Mouse (Mus musculus) liver, postnatal 0 days (tissue): Measurements from ENCODE around the gene Atp10b. TPM values are rescaled to one million over a fixed set of nuclear protein-coding genes. Genes with fewer than 3 reads are reported as not detected.

Experiments used
- ATAC-seq: fragments of 200-750 bp; cut with Nextera tagmentation; 2 replicates; pipeline ENCODE4 v1.8.0; 2017; ENCODE audit warnings: mild to moderate bottlenecking, moderate library complexity
- DNase-seq: peaks from one replicate; pipeline ENCODE4 v3.0.0-alpha.2; 2016
- H3K27ac ChIP-seq: fragments of 300-500 bp; sonication (generic); 2 replicates; pipeline ENCODE4 v1.5.1; 2014; ENCODE audit warnings: antibody characterized with exemption, moderate library complexity, mild to moderate bottlenecking, low read depth
- H3K27me3 ChIP-seq: fragments of 300-500 bp; sonication (generic); 2 replicates; pipeline ENCODE4 v1.6.1; 2014; ENCODE audit warnings: low read length, control low read depth, mixed read lengths; ENCODE audit not compliant: insufficient read depth
- H3K36me3 ChIP-seq: fragments of 300-500 bp; sonication (generic); replicated peaks from 2 replicates; pipeline ENCODE4 v1.6.1; 2014; ENCODE audit warnings: mild to moderate bottlenecking, control low read depth, low read length, moderate library complexity, mixed read lengths; ENCODE audit not compliant: insufficient read depth
- H3K4me1 ChIP-seq: fragments of 300-500 bp; sonication (generic); 2 replicates; pipeline ENCODE4 v1.6.1; 2014; ENCODE audit warnings: antibody characterized with exemption, mild to moderate bottlenecking, control low read depth; ENCODE audit not compliant: insufficient read depth
- H3K4me2 ChIP-seq: fragments of 300-500 bp; sonication (generic); 2 replicates; pipeline ENCODE4 v1.6.1; 2014; ENCODE audit warnings: low read depth, mild to moderate bottlenecking, low read length, moderate library complexity, mixed read lengths
- H3K4me3 ChIP-seq: fragments of 300-500 bp; sonication (generic); 2 replicates; pipeline ENCODE4 v1.5.1; 2014; ENCODE audit warnings: low read depth, low read length
- H3K9ac ChIP-seq: fragments of 300-500 bp; sonication (generic); replicated peaks from 2 replicates; pipeline ENCODE4 v1.6.1; 2014; ENCODE audit warnings: mild to moderate bottlenecking, moderate library complexity
- H3K9me3 ChIP-seq: fragments of 300-500 bp; sonication (generic); 2 replicates; pipeline ENCODE4 v1.6.1; 2016; ENCODE audit warnings: mild to moderate bottlenecking, control low read depth, low read length, mixed read lengths
- CTCF ChIP-seq: sonication (generic); IDR thresholded peaks from 2 replicates; pipeline ENCODE4 v1.5.1; 2016; ENCODE audit warnings: antibody characterized with exemption, low read depth
- EP300 ChIP-seq: IDR thresholded peaks from 2 replicates; pipeline ENCODE4 v1.6.1; 2016; ENCODE audit warnings: antibody characterized with exemption, low read depth, mild to moderate bottlenecking
- WGBS: fragments of 180-500 bp; shearing (Covaris S2); extraction: QIAGEN DNeasy Blood & Tissue Kit; methylation state at CpG from one replicate; pipeline ENCODE4 v1.1.7; 2014; ENCODE audit not compliant: insufficient replicate concordance; 5-methylcytosine and 5-hydroxymethylcytosine counted together
- polyA plus RNA-seq: library from polyadenylated mRNA; unstranded; fragments of >200 nt; fragmentation: Nextera tagmentation; extraction: Ambion mirVana; gene quantifications from 2 replicates; pipeline ENCODE4 v1.2.1, GENCODE M21; 2015

The Atp10b gene
- polyA plus RNA-seq, 1 experiment from 2014 or later, result not detected

GRCm38 (mm10) chr11:43189817-43190593 lies 40.3 kb downstream of the Atp10b start:
- Histone ChIP-seq H3K27me3 (no peaks in the 10 kb centered on the region), H3K9me3 (no peaks in the 10 kb centered on the region), H3K36me3 (no peaks in the 10 kb centered on the region), H3K4me2 (no peak overlapping the region), H3K27ac (no peak overlapping the region), H3K4me1 (no peaks in the 10 kb centered on the region), H3K9ac (no peak overlapping the region), H3K4me3 (no peak overlapping the region)
- DNase-seq, result no peak
- WGBS, result 73% methylated on average over 3 of the region's 3 CpGs
- no peak for TF ChIP-seq EP300
- TF ChIP-seq CTCF, result no peak
- ATAC-seq, result no peak

- no peaks in the 10 kb centered on the region for H3K27me3 ChIP-seq
- no peaks in the 10 kb centered on the region for H3K36me3 ChIP-seq
- no peak overlapping the region for H3K4me2 ChIP-seq
- ATAC-seq (no peak), DNase-seq (no peak)
- 54% methylated on average over 2 of the region's 2 CpGs for WGBS
- no peak overlapping the region for H3K4me3 ChIP-seq
- no peak overlapping the region for H3K27ac ChIP-seq
- no peak for TF ChIP-seq EP300
- TF ChIP-seq CTCF, result no peak
- no peak overlapping the region for H3K9ac ChIP-seq
- H3K4me1 ChIP-seq, result no peaks in the 10 kb centered on the region
- no peaks in the 10 kb centered on the region for H3K9me3 ChIP-seq
Observed at GRCm38 (mm10) chr11:43198811-43199210, 49.1 kb downstream of the Atp10b start.

- Histone ChIP-seq H3K9me3 (no peaks in the 10 kb centered on the region), H3K4me1 (no peaks in the 10 kb centered on the region), H3K4me3 (no peak overlapping the region), H3K27ac (no peak overlapping the region), H3K27me3 (no peaks in the 10 kb centered on the region), H3K4me2 (no peak overlapping the region), H3K36me3 (no peaks in the 10 kb centered on the region), H3K9ac (no peak overlapping the region)
- DNase-seq, result no peak
- no peak for ATAC-seq
- no peak for TF ChIP-seq EP300
- no peak for TF ChIP-seq CTCF
Observed at GRCm38 (mm10) chr11:43199358-43199757, 49.7 kb downstream of the Atp10b start.

GRCm38 (mm10) chr11:43200089-43200488 lies 50.4 kb downstream of the Atp10b start:
- Histone ChIP-seq H3K27me3 (no peaks in the 10 kb centered on the region), H3K4me3 (no peak overlapping the region), H3K27ac (no peak overlapping the region), H3K36me3 (no peaks in the 10 kb centered on the region), H3K9me3 (no peaks in the 10 kb centered on the region), H3K9ac (no peak overlapping the region), H3K4me1 (no peaks in the 10 kb centered on the region), H3K4me2 (no peak overlapping the region)
- WGBS, result 74% methylated on average over 2 of the region's 2 CpGs
- no peak for TF ChIP-seq CTCF
- TF ChIP-seq EP300, result no peak
- DNase-seq (no peak), ATAC-seq (no peak)

GRCm38 (mm10) chr11:43203580-43203979 lies 53.9 kb downstream of the Atp10b start:
- H3K4me1 ChIP-seq, result no peaks in the 10 kb centered on the region
- no peaks in the 10 kb centered on the region for H3K27me3 ChIP-seq
- H3K4me2 ChIP-seq, result no peak overlapping the region
- no peak overlapping the region for H3K9ac ChIP-seq
- TF ChIP-seq EP300 (no peak), CTCF (no peak)
- no peak overlapping the region for H3K27ac ChIP-seq
- no peak for DNase-seq
- no peaks in the 10 kb centered on the region for H3K9me3 ChIP-seq
- H3K36me3 ChIP-seq, result no peaks in the 10 kb centered on the region
- no peak for ATAC-seq
- no peak overlapping the region for H3K4me3 ChIP-seq
- 59% methylated on average over 3 of the region's 3 CpGs for WGBS

- H3K27ac ChIP-seq, result no peak overlapping the region
- no peak overlapping the region for H3K4me2 ChIP-seq
- ATAC-seq (no peak), DNase-seq (no peak)
- no peaks in the 10 kb centered on the region for H3K4me1 ChIP-seq
- WGBS, result 26% methylated on average over 1 of the region's 1 CpGs
- no peaks in the 10 kb centered on the region for H3K27me3 ChIP-seq
- no peak overlapping the region for H3K4me3 ChIP-seq
- H3K36me3 ChIP-seq, result no peaks in the 10 kb centered on the region
- TF ChIP-seq EP300 (no peak), CTCF (peak; percentile 67)
- H3K9ac ChIP-seq, result no peak overlapping the region
- H3K9me3 ChIP-seq, result no peaks in the 10 kb centered on the region
Observed at GRCm38 (mm10) chr11:43213134-43213533, 63.5 kb downstream of the Atp10b start.
